12 mouse cellular contexts compared by ENCODE assay signal in genomic region chr8:11297141-11297838, GRCm38 (mm10). TPM values are rescaled to one million over a fixed set of nuclear protein-coding genes. Genes with fewer than 3 reads are reported as not detected.
A peak's percentile ranks its signal among the peaks of the same experiment; 100 is the strongest.
DNase-seq lines count a peak whose midpoint lies in the region; ATAC-seq and TF ChIP-seq lines count a peak whose summit lies in the region.
"Had no signal": no experiment of that assay in that cellular context is flagged by ENCODE, and none has a peak within 500 bp of the region (broad histone marks: within the 10 kb centered on the region; RNA-seq: fewer than 3 reads in every experiment).

No protein-coding gene starts in this region.

- H3K27me3 ChIP-seq in embryonic facial prominence, embryonic 12.5 days, result no peaks in the 10 kb centered on the region
- no peaks in the 10 kb centered on the region for H3K27me3 ChIP-seq in limb, embryonic 14.5 days (ENCODE audit: control insufficient read depth, insufficient read depth, low read length)
- no peaks in the 10 kb centered on the region for H3K27me3 ChIP-seq in thymus, adult 2 months (ENCODE audit: control insufficient read depth, insufficient read depth, low read length)
- H3K27me3 ChIP-seq: forebrain, embryonic 15.5 days; stomach, embryonic 15.5 days had no signal

- peak overlapping the region; percentile 78; the same call in 1 of the 2 replicates for H3K27ac ChIP-seq in embryonic facial prominence, embryonic 12.5 days
- H3K27ac ChIP-seq in limb, embryonic 14.5 days (replicated peaks; ENCODE audit: low read depth, low read length), result 0 out of 2 replicates have a peak overlapping the region, but pooled peaks have one; percentile 13
- no peak overlapping the region for H3K27ac ChIP-seq in thymus, adult 2 months (ENCODE audit: control insufficient read depth, insufficient read depth, low read length)
- H3K27ac ChIP-seq: forebrain, embryonic 15.5 days; stomach, embryonic 15.5 days had no signal

- H3K9me3 ChIP-seq in embryonic facial prominence, embryonic 12.5 days, result no peaks in the 10 kb centered on the region
- H3K9me3 ChIP-seq in limb, embryonic 14.5 days (ENCODE audit: control insufficient read depth, low read length), result no peaks in the 10 kb centered on the region
- H3K9me3 ChIP-seq: forebrain, embryonic 15.5 days; stomach, embryonic 15.5 days had no signal

- DNase-seq in adrenal gland, postnatal 14 days, result peak; percentile 75
- DNase-seq in heart, postnatal 25 days (ENCODE audit: low spot score), result peak; percentile 70
- DNase-seq in limb, embryonic 14.5 days (ENCODE audit: low spot score), result no peak
- DNase-seq in thymus, adult 2 months, result no peak
- no peak for DNase-seq in thymus, postnatal 25 days
- DNase-seq in B cell, adult 2 months, result no peak
- DNase-seq: cerebellum, adult 8-10 months; layer of hippocampus, adult 9-11 months had no signal

- no peaks in the 10 kb centered on the region for H3K36me3 ChIP-seq in embryonic facial prominence, embryonic 12.5 days
- no peaks in the 10 kb centered on the region for H3K36me3 ChIP-seq in limb, embryonic 14.5 days (ENCODE audit: control insufficient read depth, insufficient read depth, low read length)
- H3K36me3 ChIP-seq in thymus, adult 2 months (ENCODE audit: control insufficient read depth, insufficient read depth, low read length), result no peaks in the 10 kb centered on the region
- H3K36me3 ChIP-seq: forebrain, embryonic 15.5 days; stomach, embryonic 15.5 days had no signal

- TF ChIP-seq CTCF in thymus, adult 2 months (IDR thresholded peaks at IDR 0.05; ENCODE audit: borderline replicate concordance, control insufficient read depth, extremely low read depth, insufficient read depth, low read length, poor library complexity), result no peak

- 81% methylated on average over 8 of the region's 8 CpGs for WGBS in embryonic facial prominence, embryonic 12.5 days
- 70% methylated on average over 8 of the region's 8 CpGs for WGBS in limb, embryonic 14.5 days
- 86% methylated on average over 8 of the region's 8 CpGs for WGBS in thymus, adult 2 months

- no peak for ATAC-seq in embryonic facial prominence, embryonic 12.5 days (ENCODE audit: insufficient number of reproducible peaks, insufficient read depth, low FRiP score, low TSS enrichment)
- no peak for ATAC-seq in limb, embryonic 14.5 days (ENCODE audit: low FRiP score, low read depth)
- ATAC-seq: forebrain, embryonic 15.5 days had no signal

- H3K4me1 ChIP-seq in embryonic facial prominence, embryonic 12.5 days, result peaks cover 33% of the 10 kb centered on the region
- H3K4me1 ChIP-seq in limb, embryonic 14.5 days (ENCODE audit: control insufficient read depth, insufficient read depth, low read length), result peaks cover 33% of the 10 kb centered on the region
- no peaks in the 10 kb centered on the region for H3K4me1 ChIP-seq in thymus, adult 2 months (replicated peaks; ENCODE audit: control insufficient read depth, insufficient read depth, low read length)
- H3K4me1 ChIP-seq: forebrain, embryonic 15.5 days had no signal

- no peak overlapping the region for H3K9ac ChIP-seq in embryonic facial prominence, embryonic 12.5 days
- no peak overlapping the region for H3K9ac ChIP-seq in limb, embryonic 14.5 days (ENCODE audit: low read depth, low read length, severe bottlenecking)
- H3K9ac ChIP-seq: forebrain, embryonic 15.5 days; stomach, embryonic 15.5 days had no signal

- H3K4me3 ChIP-seq in embryonic facial prominence, embryonic 12.5 days, result no peak overlapping the region
- H3K4me3 ChIP-seq in limb, embryonic 14.5 days (replicated peaks; ENCODE audit: low read length), result no peak overlapping the region
- no peak overlapping the region for H3K4me3 ChIP-seq in thymus, adult 2 months (ENCODE audit: control insufficient read depth, insufficient read depth, low read length)
- H3K4me3 ChIP-seq: forebrain, embryonic 15.5 days; megakaryocyte, embryonic 14.5 days; stomach, embryonic 15.5 days had no signal

- H3K4me2 ChIP-seq in embryonic facial prominence, embryonic 12.5 days (replicated peaks), result no peak overlapping the region
- no peak overlapping the region for H3K4me2 ChIP-seq in limb, embryonic 14.5 days (replicated peaks; ENCODE audit: low read depth, low read length, severe bottlenecking)
- H3K4me2 ChIP-seq: forebrain, embryonic 15.5 days; stomach, embryonic 15.5 days had no signal

- no peak for TF ChIP-seq POLR2A in limb, embryonic 14.5 days (IDR thresholded peaks at IDR 0.05; ENCODE audit: borderline replicate concordance, extremely low read depth, insufficient read depth, insufficient read length)
- TF ChIP-seq POLR2A in thymus, adult 2 months (IDR thresholded peaks at IDR 0.05; ENCODE audit: control insufficient read depth, extremely low read depth, insufficient read depth, low read length, poor library complexity), result no peak

- intact Hi-C loops in heart, postnatal 25 days (cut with DNase I), result loop anchor here (5.0 kb wide), 1 partner anchor 35 kb away; no protein-coding TSS in a partner anchor

RNA-seq across cellular contexts. Expression of gene Col4a2, which starts 15.3 kb away (rescaled TPM):
- total RNA-seq in adrenal gland, postnatal 14 days (2021), result 341 and 356 TPM in 2 replicates
- 82.2 and 84.0 TPM in 2 replicates for polyA plus RNA-seq in embryonic facial prominence, embryonic 12.5 days (2016; fragmentation: Nextera tagmentation; extraction: Ambion mirVana)
- 100 to 1,000 TPM; 292 to 338 TPM for total RNA-seq in heart, postnatal 25 days (2021)
- 89.0 and 109 TPM in 2 replicates for polyA plus RNA-seq in limb, embryonic 14.5 days (2012; rRNA removed)
- 76.3 and 76.4 TPM in 2 replicates for polyA plus RNA-seq in limb, embryonic 14.5 days (2014; fragmentation: Nextera tagmentation; extraction: Ambion mirVana)
- polyA plus RNA-seq in thymus, adult 2 months (2012; rRNA removed), result 21.8 and 25.7 TPM in 2 replicates

RNA-seq across cellular contexts. Expression of gene Col4a1, which starts 15.3 kb away (rescaled TPM):
- total RNA-seq in adrenal gland, postnatal 14 days (2021), result 574 and 650 TPM in 2 replicates
- polyA plus RNA-seq in embryonic facial prominence, embryonic 12.5 days (2016; fragmentation: Nextera tagmentation; extraction: Ambion mirVana), result 168 and 169 TPM in 2 replicates
- total RNA-seq in heart, postnatal 25 days (2021), result 100 to 1,000 TPM; 537 to 622 TPM
- polyA plus RNA-seq in limb, embryonic 14.5 days (2012; rRNA removed), result 225 and 296 TPM in 2 replicates
- 210 and 215 TPM in 2 replicates for polyA plus RNA-seq in limb, embryonic 14.5 days (2014; fragmentation: Nextera tagmentation; extraction: Ambion mirVana)
- polyA plus RNA-seq in thymus, adult 2 months (2012; rRNA removed), result 78.3 and 95.1 TPM in 2 replicates

Comparison
In these comparisons a context has a peak if more than half of its experiments do, and no peak if none do; other contexts are left out.
1. DNase-seq: peak in adrenal gland, postnatal 14 days (single experiment) and heart, postnatal 25 days (single experiment); none in limb, embryonic 14.5 days (single experiment), thymus, adult 2 months (single experiment), thymus, postnatal 25 days (single experiment) and B cell, adult 2 months (0 of 2).